Mouse (Mus musculus): Measurements from ENCODE around the gene Tfeb. TPM values are rescaled to one million over a fixed set of nuclear protein-coding genes. Genes with fewer than 3 reads are reported as not detected.

Tfeb gene
- total and polyA plus RNA-seq, 3 experiments: 16.4 to 22.8 TPM; not detected in 1

- Histone ChIP-seq H3K27me3 (ENCODE audit: control insufficient read depth in 1 of 2, insufficient read depth in 2 of 2, low read length in 2 of 2) (no peaks in the 10 kb centered on the region), H3K79me2 (ENCODE audit: control insufficient read depth, insufficient read depth, low read length, poor library complexity) (no peaks in the 10 kb centered on the region), H3K9ac (ENCODE audit: control insufficient read depth, low read depth, low read length, poor library complexity, severe bottlenecking) (no peak overlapping the region), H3K27ac (ENCODE audit: control insufficient read depth, low read depth, low read length) (no peak overlapping the region), H3K9me3 (replicated peaks; ENCODE audit: insufficient read depth, low read length) (no peaks in the 10 kb centered on the region), H3K36me3 (ENCODE audit: control insufficient read depth in 1 of 2, insufficient read depth in 2 of 2, low read length in 2 of 2) (no peaks in the 10 kb centered on the region), H3K4me1 (ENCODE audit: control insufficient read depth in 1 of 2, insufficient read depth in 2 of 2, low read length in 2 of 2) (peaks cover 0 to 4% of the 10 kb centered on the region in 2 experiments; a peak in 2 of 4 replicates), H3K4me3 (ENCODE audit: control insufficient read depth in 1 of 2, insufficient read depth in 1 of 2, low read depth in 2 of 2, low read length in 2 of 2) (no peak overlapping the region)
- DNase-seq (ENCODE audit: low read depth, low spot score): no peak
- TF ChIP-seq BHLHE40 (IDR thresholded peaks at IDR 0.05; ENCODE audit: borderline replicate concordance, low read depth, low read length) (no peak), SIN3A (IDR thresholded peaks at IDR 0.05; ENCODE audit: low read length) (no peak), UBTF (IDR thresholded peaks at IDR 0.05; ENCODE audit: borderline replicate concordance, insufficient read depth, low read depth, low read length) (no peak), POLR2AphosphoS2 (IDR thresholded peaks at IDR 0.05; ENCODE audit: low read length) (no peak), POLR2A (IDR thresholded peaks at IDR 0.05; ENCODE audit: control insufficient read depth in 1 of 2, insufficient read depth in 1 of 2, low read depth in 1 of 2, low read length in 2 of 2, poor library complexity in 1 of 2) (no peak), CTCF (IDR thresholded peaks at IDR 0.05 in 2 of 3, conservative IDR thresholded peaks at IDR 0.05 in 1 of 3; ENCODE audit: control insufficient read depth in 1 of 3, insufficient read depth in 1 of 3, low read depth in 2 of 3, low read length in 3 of 3, poor library complexity in 1 of 3, severe bottlenecking in 1 of 3) (no peak), HCFC1 (IDR thresholded peaks at IDR 0.05; ENCODE audit: low read depth, low read length) (no peak), MYC (IDR thresholded peaks at IDR 0.05; ENCODE audit: low read depth, low read length) (no peak), MYB (IDR thresholded peaks at IDR 0.05; ENCODE audit: low read depth, low read length) (no peak), MAFK (IDR thresholded peaks at IDR 0.05; ENCODE audit: borderline replicate concordance, low read depth, low read length) (no peak)
Measured at GRCm38 (mm10) chr17:47788996-47789395, 52.2 kb downstream of the Tfeb start.

GRCm38 (mm10) chr17:47792098-47792863, 55.5 kb downstream of the Tfeb start:
- Histone ChIP-seq H3K27me3 (ENCODE audit: control insufficient read depth in 1 of 2, insufficient read depth in 2 of 2, low read length in 2 of 2) (no peaks in the 10 kb centered on the region), H3K27ac (ENCODE audit: control insufficient read depth, low read depth, low read length) (no peak overlapping the region), H3K9me3 (replicated peaks; ENCODE audit: insufficient read depth, low read length) (no peaks in the 10 kb centered on the region), H3K9ac (ENCODE audit: control insufficient read depth, low read depth, low read length, poor library complexity, severe bottlenecking) (no peak overlapping the region), H3K4me3 (ENCODE audit: control insufficient read depth in 1 of 2, insufficient read depth in 1 of 2, low read depth in 2 of 2, low read length in 2 of 2) (no peak overlapping the region), H3K36me3 (ENCODE audit: control insufficient read depth in 1 of 2, insufficient read depth in 2 of 2, low read length in 2 of 2) (0 out of 4 replicates have a peak, but pooled peaks cover 0 to under 1% of the 10 kb centered on the region in 2 experiments), H3K79me2 (ENCODE audit: control insufficient read depth, insufficient read depth, low read length, poor library complexity) (no peaks in the 10 kb centered on the region), H3K4me1 (ENCODE audit: control insufficient read depth in 1 of 2, insufficient read depth in 2 of 2, low read length in 2 of 2) (peaks cover 0 to 6% of the 10 kb centered on the region in 2 experiments; a peak in 2 of 4 replicates)
- TF ChIP-seq ZC3H11A (IDR thresholded peaks at IDR 0.05; ENCODE audit: low read depth, low read length) (peak; percentile 60), GABPA (IDR thresholded peaks at IDR 0.05; ENCODE audit: low read depth, low read length) (no peak), RAD21 (IDR thresholded peaks at IDR 0.05; ENCODE audit: low read depth, low read length) (peak; percentile 83), CTCF (IDR thresholded peaks at IDR 0.05 in 2 of 3, conservative IDR thresholded peaks at IDR 0.05 in 1 of 3; ENCODE audit: control insufficient read depth in 1 of 3, insufficient read depth in 1 of 3, low read depth in 2 of 3, low read length in 3 of 3, poor library complexity in 1 of 3, severe bottlenecking in 1 of 3) (peak; percentile 84 to 96 (median 95)), KAT2A (conservative IDR thresholded peaks at IDR 0.05; ENCODE audit: low read depth, low read length) (no peak), SMC3 (IDR thresholded peaks at IDR 0.05; ENCODE audit: low read depth, low read length) (peak; percentile 74), MAX (IDR thresholded peaks at IDR 0.05; ENCODE audit: low read length) (peak; percentile 49)
- peak; percentile 76 for DNase-seq (ENCODE audit: low read depth, low spot score)
